Mouse (Mus musculus) neural tube, embryonic 15.5 days (tissue): ENCODE data around the gene Tmod1. TPM values are rescaled to one million over a fixed set of nuclear protein-coding genes. Genes with fewer than 3 reads are reported as not detected.

ENCODE experiments used
- ATAC-seq: fragments of 200-750 bp; cut with Nextera tagmentation; 2 replicates; pipeline ENCODE4 v1.8.0; 2017; ENCODE audit warnings: mild to moderate bottlenecking, moderate TSS enrichment, moderate library complexity; ENCODE audit not compliant: low FRiP score
- H3K27ac ChIP-seq: fragments of 300-500 bp; sonication (generic); replicated peaks from 2 replicates; pipeline ENCODE4 v1.5.1; 2015; ENCODE audit warnings: mild to moderate bottlenecking, inconsistent platforms
- H3K27me3 ChIP-seq: fragments of 300-500 bp; sonication (generic); replicated peaks from 2 replicates; pipeline ENCODE4 v1.6.1; 2015; ENCODE audit warnings: inconsistent platforms
- H3K36me3 ChIP-seq: fragments of 300-500 bp; sonication (generic); 2 replicates; pipeline ENCODE4 v1.6.1; 2015; ENCODE audit warnings: inconsistent platforms
- H3K4me1 ChIP-seq: fragments of 300-500 bp; sonication (generic); 2 replicates; pipeline ENCODE4 v1.6.1; 2015; ENCODE audit warnings: inconsistent platforms
- H3K4me2 ChIP-seq: fragments of 300-500 bp; sonication (generic); 2 replicates; pipeline ENCODE4 v1.6.1; 2015; ENCODE audit warnings: inconsistent platforms, mild to moderate bottlenecking, moderate library complexity
- H3K4me3 ChIP-seq: fragments of 300-500 bp; sonication (generic); replicated peaks from 2 replicates; pipeline ENCODE4 v1.5.1; 2015; ENCODE audit warnings: mild to moderate bottlenecking, inconsistent platforms
- H3K9ac ChIP-seq: fragments of 300-500 bp; sonication (generic); replicated peaks from 2 replicates; pipeline ENCODE4 v1.6.1; 2015; ENCODE audit warnings: mild to moderate bottlenecking, inconsistent platforms
- H3K9me3 ChIP-seq: fragments of 300-500 bp; sonication (generic); replicated peaks from 2 replicates; pipeline ENCODE4 v1.6.1; 2016; ENCODE audit warnings: inconsistent platforms
- WGBS: fragments of 180-500 bp; shearing (Covaris S2); methylation state at CpG from one replicate; pipeline ENCODE4 v1.1.7; 2015; ENCODE audit warnings: mixed read lengths; 5-methylcytosine and 5-hydroxymethylcytosine counted together
- polyA plus RNA-seq: library from polyadenylated mRNA; unstranded; fragments of >200 nt; fragmentation: Nextera tagmentation; extraction: Ambion mirVana; gene quantifications from 2 replicates; pipeline ENCODE4 v1.2.1, GENCODE M21; 2015

The Tmod1 gene
- polyA plus RNA-seq, 1 experiment from 2014 or later: 3.5 TPM

GRCm38 (mm10) chr4:46080261-46080660 lies 41.5 kb downstream of the Tmod1 start:
- Histone ChIP-seq H3K36me3 (no peaks in the 10 kb centered on the region), H3K9ac (no peak overlapping the region), H3K4me2 (no peak overlapping the region), H3K4me1 (peaks cover 10% of the 10 kb centered on the region), H3K27me3 (no peaks in the 10 kb centered on the region), H3K9me3 (no peaks in the 10 kb centered on the region), H3K4me3 (no peak overlapping the region), H3K27ac (no peak overlapping the region)
- ATAC-seq: no peak
- 93% methylated on average over 4 of the region's 4 CpGs for WGBS

GRCm38 (mm10) chr4:46082555-46082954 lies 43.8 kb downstream of the Tmod1 start:
- no peak for ATAC-seq

GRCm38 (mm10) chr4:46084416-46085172 lies 45.9 kb downstream of the Tmod1 start:
- Histone ChIP-seq H3K9ac (no peak overlapping the region), H3K36me3 (no peaks in the 10 kb centered on the region), H3K4me3 (no peak overlapping the region), H3K9me3 (no peaks in the 10 kb centered on the region), H3K27me3 (no peaks in the 10 kb centered on the region), H3K4me1 (peaks cover 17% of the 10 kb centered on the region), H3K4me2 (no peak overlapping the region), H3K27ac (no peak overlapping the region)
- ATAC-seq: no peak
- WGBS: 64% methylated on average over 9 of the region's 9 CpGs

More at GRCm38 (mm10) chr4:46082555-46082954, 43.8 kb downstream of the Tmod1 start:
- Histone ChIP-seq H3K9me3 (no peaks in the 10 kb centered on the region), H3K4me2 (no peak overlapping the region), H3K27me3 (no peaks in the 10 kb centered on the region), H3K4me1 (peaks cover 17% of the 10 kb centered on the region), H3K4me3 (no peak overlapping the region), H3K27ac (no peak overlapping the region), H3K36me3 (no peaks in the 10 kb centered on the region), H3K9ac (no peak overlapping the region)
- WGBS: 82% methylated on average over 11 of the region's 11 CpGs

DNA sequence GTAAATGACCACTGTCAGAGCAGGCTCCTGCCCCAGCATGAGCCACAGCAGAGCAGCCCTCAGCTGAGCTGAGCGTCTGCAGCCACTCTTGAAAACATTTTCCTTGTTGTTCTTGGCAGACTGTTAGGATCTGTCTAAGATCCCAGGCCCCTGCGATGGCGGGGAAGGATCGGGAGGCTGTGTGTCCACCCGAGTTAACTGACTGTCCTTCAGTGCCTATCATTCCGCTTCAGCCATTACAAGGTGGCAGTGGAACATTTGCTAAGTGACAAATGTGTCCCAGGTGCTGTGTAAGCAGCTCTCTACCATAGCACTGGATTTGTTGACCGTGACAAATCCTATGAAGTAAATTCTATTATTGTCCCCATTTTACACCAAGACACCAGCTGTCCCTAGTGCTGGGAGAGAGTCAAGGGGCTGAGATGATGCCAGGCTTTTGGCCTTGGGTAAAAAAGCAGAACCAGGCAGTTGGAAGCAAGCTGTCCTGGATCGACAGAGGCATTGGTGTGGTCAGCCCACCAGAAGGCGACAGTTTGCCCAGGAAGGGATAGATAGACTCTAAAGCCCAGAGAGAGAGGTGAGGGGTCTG lies 46.6 kb downstream of the Tmod1 start:
- no peak overlapping the region for H3K4me3 ChIP-seq
- H3K27me3 ChIP-seq: no peaks in the 10 kb centered on the region
- H3K9ac ChIP-seq: no peak overlapping the region
- H3K4me2 ChIP-seq: no peak overlapping the region
- no peaks in the 10 kb centered on the region for H3K9me3 ChIP-seq
- 36% methylated on average over 9 of the region's 9 CpGs for WGBS
- ATAC-seq: no peak
- peaks cover 17% of the 10 kb centered on the region for H3K4me1 ChIP-seq
- no peak overlapping the region for H3K27ac ChIP-seq
- H3K36me3 ChIP-seq: no peaks in the 10 kb centered on the region

DNA sequence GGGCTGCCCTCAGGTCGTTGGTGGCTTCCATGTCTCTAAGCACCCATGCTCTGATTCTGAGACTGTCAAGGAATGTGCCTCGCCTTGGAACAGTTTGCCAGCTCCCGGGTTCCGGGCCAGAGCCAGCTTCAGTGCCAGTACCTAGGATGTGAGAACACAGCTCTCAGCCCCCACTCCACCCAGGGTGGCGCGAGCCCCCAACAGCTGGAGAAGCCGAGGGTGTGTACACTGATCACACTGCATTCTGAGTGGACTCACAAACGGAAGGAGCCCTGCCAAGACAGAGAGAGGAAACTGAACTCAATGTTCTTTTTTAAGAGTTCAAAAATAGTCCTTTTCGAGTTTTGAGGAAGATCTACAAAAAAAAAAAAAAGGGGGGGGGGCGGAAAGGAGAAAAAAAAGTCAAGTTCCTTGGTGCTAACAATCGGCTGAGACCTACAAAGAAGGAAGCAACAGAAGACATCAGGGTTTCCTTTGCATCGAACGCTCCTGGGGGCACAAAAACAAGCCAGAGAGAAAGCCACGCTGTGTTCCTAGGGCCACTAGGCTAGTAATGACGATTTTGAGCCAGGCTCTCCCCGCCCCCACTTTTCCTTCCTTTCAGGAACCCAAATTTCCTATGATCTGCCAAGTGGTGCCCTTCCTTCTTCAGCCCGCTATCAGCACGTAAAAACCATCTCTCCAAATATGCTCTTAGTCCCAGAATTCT lies 48.1 kb downstream of the Tmod1 start:
- Histone ChIP-seq H3K36me3 (no peaks in the 10 kb centered on the region), H3K27me3 (no peaks in the 10 kb centered on the region), H3K4me2 (no peak overlapping the region), H3K4me1 (peaks cover 17% of the 10 kb centered on the region), H3K9me3 (no peaks in the 10 kb centered on the region), H3K9ac (no peak overlapping the region), H3K4me3 (no peak overlapping the region), H3K27ac (no peak overlapping the region)
- 88% methylated on average over 17 of the region's 18 CpGs for WGBS
- no peak for ATAC-seq

DNA sequence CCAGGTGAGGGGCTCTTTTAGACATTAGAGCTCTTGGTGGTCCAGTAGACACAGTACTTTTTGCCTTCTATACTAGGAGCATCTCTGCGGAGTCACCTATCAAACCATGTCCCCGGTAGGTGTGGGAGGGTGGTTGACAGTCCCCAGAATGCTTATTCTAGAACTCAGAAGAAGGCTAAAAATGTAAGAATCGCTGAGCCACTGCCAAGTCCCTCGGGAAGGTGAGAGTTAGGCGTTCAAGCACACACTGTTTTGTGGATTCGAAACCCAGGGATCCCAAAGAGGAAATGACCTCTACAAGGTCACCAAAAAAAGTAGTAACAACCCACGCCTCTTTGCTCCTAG lies 48.7 kb downstream of the Tmod1 start:
- no peaks in the 10 kb centered on the region for H3K36me3 ChIP-seq
- no peak overlapping the region for H3K4me2 ChIP-seq
- H3K4me3 ChIP-seq: no peak overlapping the region
- H3K9ac ChIP-seq: no peak overlapping the region
- H3K4me1 ChIP-seq: peaks cover 17% of the 10 kb centered on the region
- H3K27me3 ChIP-seq: no peaks in the 10 kb centered on the region
- no peak for ATAC-seq
- no peaks in the 10 kb centered on the region for H3K9me3 ChIP-seq
- no peak overlapping the region for H3K27ac ChIP-seq
- WGBS: 89% methylated on average over 7 of the region's 7 CpGs

DNA sequence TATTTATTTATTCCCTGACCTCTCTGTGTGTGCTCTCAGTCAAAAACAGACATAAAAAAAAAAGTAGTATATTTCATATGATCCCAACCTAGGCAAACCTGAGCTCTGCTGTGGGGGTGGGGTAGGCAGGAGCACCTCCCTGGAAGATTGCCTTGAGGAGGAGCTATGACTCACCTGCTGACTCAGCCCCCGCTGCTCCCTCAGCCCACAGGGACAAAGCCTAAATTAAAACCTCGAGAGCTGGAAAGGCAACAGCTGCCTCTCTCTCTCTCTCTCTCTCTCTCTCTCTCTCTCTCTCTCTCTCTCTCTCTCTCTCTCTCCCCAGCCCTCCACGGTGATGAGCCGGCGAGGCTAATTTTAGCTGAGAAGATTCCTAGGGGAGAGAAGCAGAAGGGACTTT lies 49.1 kb downstream of the Tmod1 start:
- Histone ChIP-seq H3K4me2 (no peak overlapping the region), H3K27me3 (no peaks in the 10 kb centered on the region), H3K36me3 (no peaks in the 10 kb centered on the region), H3K9ac (no peak overlapping the region), H3K9me3 (no peaks in the 10 kb centered on the region), H3K27ac (no peak overlapping the region), H3K4me3 (no peak overlapping the region), H3K4me1 (peaks cover 17% of the 10 kb centered on the region)
- 19% methylated on average over 5 of the region's 5 CpGs for WGBS
- no peak for ATAC-seq

- WGBS: 37% methylated on average over 14 of the region's 14 CpGs
- Histone ChIP-seq H3K4me3 (no peak overlapping the region), H3K9me3 (no peaks in the 10 kb centered on the region), H3K27me3 (no peaks in the 10 kb centered on the region), H3K27ac (no peak overlapping the region), H3K36me3 (no peaks in the 10 kb centered on the region), H3K4me2 (no peak overlapping the region), H3K4me1 (peaks cover 12% of the 10 kb centered on the region), H3K9ac (no peak overlapping the region)
- no peak for ATAC-seq
These were observed 50.9 kb downstream of the Tmod1 start for GRCm38 (mm10) chr4:46089524-46090125.

- Histone ChIP-seq H3K36me3 (no peaks in the 10 kb centered on the region), H3K9me3 (no peaks in the 10 kb centered on the region), H3K4me1 (peaks cover 8% of the 10 kb centered on the region; the same call in 1 of the 2 replicates), H3K4me2 (no peak overlapping the region), H3K4me3 (no peak overlapping the region), H3K27me3 (no peaks in the 10 kb centered on the region), H3K27ac (no peak overlapping the region), H3K9ac (no peak overlapping the region)
- no peak for ATAC-seq
- 86% methylated on average over 5 of the region's 5 CpGs for WGBS
These were observed 53.8 kb downstream of the Tmod1 start for GRCm38 (mm10) chr4:46092429-46093076.

GRCm38 (mm10) chr4:46094916-46095825 lies 56.4 kb downstream of the Tmod1 start:
- H3K4me3 ChIP-seq: no peak overlapping the region
- H3K27me3 ChIP-seq: no peaks in the 10 kb centered on the region
- WGBS: 56% methylated on average over 15 of the region's 15 CpGs
- H3K4me2 ChIP-seq: no peak overlapping the region
- no peaks in the 10 kb centered on the region for H3K9me3 ChIP-seq
- H3K9ac ChIP-seq: no peak overlapping the region
- H3K27ac ChIP-seq: no peak overlapping the region
- peak; percentile 65 for ATAC-seq
- no peaks in the 10 kb centered on the region for H3K36me3 ChIP-seq
- peaks cover 8% of the 10 kb centered on the region; the same call in 1 of the 2 replicates for H3K4me1 ChIP-seq

GRCm38 (mm10) chr4:46095826-46096159 lies 57.1 kb downstream of the Tmod1 start:
- Histone ChIP-seq H3K27ac (no peak overlapping the region), H3K9ac (no peak overlapping the region), H3K36me3 (no peaks in the 10 kb centered on the region), H3K4me2 (no peak overlapping the region), H3K4me1 (peaks cover 9% of the 10 kb centered on the region; the same call in 1 of the 2 replicates), H3K27me3 (no peaks in the 10 kb centered on the region), H3K9me3 (no peaks in the 10 kb centered on the region), H3K4me3 (no peak overlapping the region)
- 90% methylated on average over 3 of the region's 3 CpGs for WGBS
- no peak for ATAC-seq
